Mouse (Mus musculus) kidney, adult 2 months (tissue): ENCODE results near the gene Fam222b. TPM values are rescaled to one million over a fixed set of nuclear protein-coding genes. Genes with fewer than 3 reads are reported as not detected.

ENCODE experiments used
- DNase-seq: peaks from one replicate; pipeline ENCODE4 v3.0.0; 2021
- H3K27ac ChIP-seq: fragments of 200-500 bp; 2 replicates; pipeline ENCODE4 v1.5.1; 2012; ENCODE audit warnings: low read depth, low read length, control low read depth, inconsistent platforms; ENCODE audit not compliant: insufficient read depth
- H3K27me3 ChIP-seq: fragments of 200-500 bp; replicated peaks from 2 replicates; pipeline ENCODE4 v1.6.1; 2012; ENCODE audit warnings: mild to moderate bottlenecking, moderate library complexity, low read length, inconsistent platforms; ENCODE audit not compliant: control insufficient read depth, insufficient read depth
- H3K36me3 ChIP-seq: fragments of 200-500 bp; 2 replicates; pipeline ENCODE4 v1.6.1; 2012; ENCODE audit warnings: mild to moderate bottlenecking, moderate library complexity, low read length, inconsistent platforms; ENCODE audit not compliant: control insufficient read depth, insufficient read depth
- H3K4me1 ChIP-seq: fragments of 200-500 bp; 2 replicates; pipeline ENCODE4 v1.6.1; 2011; ENCODE audit warnings: low read length; ENCODE audit not compliant: control insufficient read depth, insufficient read depth
- H3K4me3 ChIP-seq: fragments of 200-500 bp; 2 replicates; pipeline ENCODE4 v1.5.1; 2011; ENCODE audit warnings: mild to moderate bottlenecking, low read depth, low read length, control low read depth; ENCODE audit not compliant: insufficient read depth
- CTCF ChIP-seq: fragments of 200-500 bp; conservative IDR thresholded peaks from 2 replicates; pipeline ENCODE4 v1.5.1; 2011; ENCODE audit warnings: low read depth, mild to moderate bottlenecking, control low read depth, low read length, moderate library complexity, mixed read lengths; ENCODE audit not compliant: insufficient read depth, insufficient read length
- POLR2A ChIP-seq: fragments of 200-500 bp; IDR thresholded peaks from one replicate; pipeline ENCODE4 v1.6.1; 2011; ENCODE audit warnings: low read depth, low read length, control low read depth
- WGBS: fragments of 180-500 bp; shearing (Covaris S2); methylation state at CpG from one replicate; pipeline ENCODE4 v1.1.7; 2018; 5-methylcytosine and 5-hydroxymethylcytosine counted together
- polyA plus RNA-seq: library from polyadenylated mRNA; depleted of rRNA; stranded (reverse); fragments of >200 nt; gene quantifications from 2 replicates; pipeline ENCODE4 v1.2.3, GENCODE M21; 2012

Gene Fam222b
- polyA plus RNA-seq, 1 experiment = 13.4 TPM

GRCm38 (mm10) chr11:78160171-78160570, 65.7 kb downstream of the Fam222b start:
- Histone ChIP-seq H3K4me3 (no peak overlapping the region), H3K36me3 (peaks cover 4% of the 10 kb centered on the region), H3K27ac (peak overlapping the region; percentile 64; the same call in 1 of the 2 replicates), H3K27me3 (no peaks in the 10 kb centered on the region), H3K4me1 (peaks cover 31% of the 10 kb centered on the region)
- no peak for DNase-seq
- WGBS = 59% methylated on average over 18 of the region's 18 CpGs
- no peak for TF ChIP-seq CTCF
- TF ChIP-seq POLR2A = no peak

DNA sequence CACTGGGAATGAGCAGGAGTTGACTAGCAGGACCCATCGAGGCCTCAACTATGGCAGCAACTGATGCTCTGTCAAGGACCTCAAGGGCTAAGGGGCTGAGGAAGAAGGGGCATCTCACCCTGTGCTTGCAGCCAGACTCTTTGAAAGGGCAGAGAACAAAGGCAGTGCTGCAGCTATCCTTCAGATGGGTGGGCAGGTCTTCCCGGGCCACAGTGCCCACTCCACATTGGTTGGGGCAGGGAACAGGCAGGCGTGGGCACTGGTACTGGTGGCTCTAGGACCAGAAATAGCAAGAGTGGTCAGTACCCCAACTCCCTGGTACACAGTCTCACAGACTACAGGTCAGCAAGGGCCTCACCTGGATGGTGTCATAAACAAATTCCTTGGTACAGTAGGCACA, 66.2 kb downstream of the Fam222b start:
- 67% methylated on average over 3 of the region's 3 CpGs for WGBS
- Histone ChIP-seq H3K27me3 (no peaks in the 10 kb centered on the region), H3K4me3 (no peak overlapping the region), H3K27ac (no peak overlapping the region), H3K36me3 (peaks cover 4% of the 10 kb centered on the region), H3K4me1 (peaks cover 31% of the 10 kb centered on the region)
- DNase-seq = no peak
- TF ChIP-seq POLR2A (no peak), CTCF (no peak)

GRCm38 (mm10) chr11:78161169-78161568, 66.7 kb downstream of the Fam222b start:
- no peaks in the 10 kb centered on the region for H3K27me3 ChIP-seq
- no peak for DNase-seq
- no peak overlapping the region for H3K4me3 ChIP-seq
- peaks cover 4% of the 10 kb centered on the region for H3K36me3 ChIP-seq
- 0 out of 2 replicates have a peak overlapping the region, but pooled peaks have one; percentile 3 for H3K27ac ChIP-seq
- 76% methylated on average over 14 of the region's 14 CpGs for WGBS
- TF ChIP-seq POLR2A (no peak), CTCF (no peak)
- peaks cover 33% of the 10 kb centered on the region for H3K4me1 ChIP-seq

- Histone ChIP-seq H3K36me3 (peaks cover 4% of the 10 kb centered on the region), H3K4me1 (peaks cover 40% of the 10 kb centered on the region), H3K27ac (peak overlapping the region; percentile 48), H3K4me3 (no peak overlapping the region), H3K27me3 (no peaks in the 10 kb centered on the region)
- no peak for TF ChIP-seq POLR2A
- TF ChIP-seq CTCF = no peak
- WGBS = 10% methylated on average over 4 of the region's 4 CpGs
- DNase-seq = no peak
These were observed 67.5 kb downstream of the Fam222b start for GRCm38 (mm10) chr11:78161968-78162367.

GRCm38 (mm10) chr11:78162504-78162903, 68.0 kb downstream of the Fam222b start:
- DNase-seq = peak; percentile 67
- Histone ChIP-seq H3K4me1 (peaks cover 41% of the 10 kb centered on the region), H3K27ac (peak overlapping the region; percentile 48), H3K27me3 (no peaks in the 10 kb centered on the region), H3K4me3 (no peak overlapping the region), H3K36me3 (peaks cover 4% of the 10 kb centered on the region)
- WGBS = 28% methylated on average over 6 of the region's 6 CpGs
- no peak for TF ChIP-seq CTCF
- TF ChIP-seq POLR2A = no peak

- DNase-seq = no peak
- no peaks in the 10 kb centered on the region for H3K27me3 ChIP-seq
- peak overlapping the region; percentile 88 for H3K4me3 ChIP-seq
- TF ChIP-seq POLR2A (no peak), CTCF (no peak)
- peaks cover 41% of the 10 kb centered on the region for H3K4me1 ChIP-seq
- H3K36me3 ChIP-seq = peaks cover 4% of the 10 kb centered on the region
- H3K27ac ChIP-seq = peak overlapping the region; percentile 48
- 44% methylated on average over 2 of the region's 2 CpGs for WGBS
These were observed 68.6 kb downstream of the Fam222b start for GRCm38 (mm10) chr11:78163045-78163444.

DNA sequence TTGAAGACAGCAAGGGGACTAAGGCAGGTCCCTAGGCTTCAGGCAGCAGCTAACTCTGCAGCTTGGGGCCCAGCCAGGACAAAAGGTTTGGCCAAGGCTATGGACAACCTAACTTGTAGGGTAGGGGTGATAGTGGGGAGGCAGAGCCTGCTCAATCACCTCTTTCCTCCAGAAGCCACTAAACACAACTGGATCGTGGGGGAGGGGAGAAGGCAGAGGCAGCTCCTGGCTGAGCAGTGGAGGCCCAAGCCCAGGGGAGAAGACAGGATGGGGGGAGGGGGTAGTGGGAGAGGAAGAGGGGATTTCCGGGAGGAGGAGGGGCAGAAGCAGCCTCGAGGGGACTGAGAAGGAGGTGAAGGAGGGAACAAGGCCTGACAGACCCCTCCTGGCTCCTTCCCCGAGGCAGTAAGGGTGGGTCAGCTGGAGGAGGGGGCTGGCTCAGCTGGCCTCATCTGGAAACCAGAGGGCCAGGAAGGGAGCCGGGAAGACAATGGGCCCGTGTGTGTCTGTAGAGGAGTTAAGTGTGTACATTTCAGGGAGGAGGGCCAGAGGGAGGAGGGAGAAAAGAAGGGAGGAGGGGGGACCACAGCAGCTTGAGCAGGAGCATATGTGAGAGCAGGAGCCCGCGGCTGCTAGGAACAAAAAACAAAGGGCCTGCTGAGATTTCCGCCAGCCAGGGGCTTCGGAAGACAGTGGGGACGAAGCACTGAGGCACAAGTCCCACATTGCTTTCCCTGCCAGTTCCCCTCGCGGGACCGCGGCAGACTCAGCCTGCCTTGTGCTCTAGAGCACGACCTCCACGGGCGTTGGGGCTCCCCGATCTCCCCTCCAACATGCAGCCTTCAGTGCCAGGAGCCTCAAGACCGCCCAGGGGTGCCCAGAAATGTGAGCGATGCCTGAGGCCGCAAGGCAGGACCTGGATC, 69.5 kb downstream of the Fam222b start:
- Histone ChIP-seq H3K27ac (peak overlapping the region; percentile 95), H3K4me1 (peaks cover 41% of the 10 kb centered on the region), H3K27me3 (no peaks in the 10 kb centered on the region), H3K4me3 (peak overlapping the region; percentile 88), H3K36me3 (peaks cover 4% of the 10 kb centered on the region)
- WGBS = 3% methylated on average over 22 of the region's 22 CpGs
- TF ChIP-seq POLR2A (no peak), CTCF (no peak)
- peak; percentile 81 for DNase-seq
